Mouse (Mus musculus) heart, embryonic 11.5 days (tissue): ENCODE measurements around the gene Col4a6. TPM values are rescaled to one million over a fixed set of nuclear protein-coding genes. Genes with fewer than 3 reads are reported as not detected.

Source experiments
- ATAC-seq: fragments of 200-750 bp; cut with Nextera tagmentation; replicated peaks from 2 replicates; pipeline ENCODE4 v1.8.0; 2017; ENCODE audit warnings: moderate library complexity; ENCODE audit not compliant: insufficient number of reproducible peaks, low FRiP score, low TSS enrichment
- H3K27ac ChIP-seq: fragments of 300-500 bp; sonication (generic); 2 replicates; pipeline ENCODE4 v1.5.1; 2014; ENCODE audit warnings: mild to moderate bottlenecking, low read depth, low read length
- H3K27me3 ChIP-seq: fragments of 300-500 bp; sonication (generic); 2 replicates; pipeline ENCODE4 v1.6.1; 2014; ENCODE audit warnings: mild to moderate bottlenecking, low read length, mixed read lengths; ENCODE audit not compliant: control insufficient read depth, insufficient read depth
- H3K36me3 ChIP-seq: fragments of 300-500 bp; sonication (generic); 2 replicates; pipeline ENCODE4 v1.6.1; 2014; ENCODE audit warnings: mild to moderate bottlenecking, low read length, moderate library complexity, mixed read lengths; ENCODE audit not compliant: control insufficient read depth, insufficient read depth
- H3K4me1 ChIP-seq: fragments of 300-500 bp; sonication (generic); 2 replicates; pipeline ENCODE4 v1.6.1; 2014; ENCODE audit warnings: low read length; ENCODE audit not compliant: control insufficient read depth, insufficient read depth
- H3K4me2 ChIP-seq: fragments of 300-500 bp; sonication (generic); 2 replicates; pipeline ENCODE4 v1.6.1; 2014; ENCODE audit warnings: mild to moderate bottlenecking, moderate library complexity
- H3K4me3 ChIP-seq: fragments of 300-500 bp; sonication (generic); 2 replicates; pipeline ENCODE4 v1.5.1; 2014; ENCODE audit warnings: low read depth, low read length
- H3K9ac ChIP-seq: fragments of 300-500 bp; sonication (generic); 2 replicates; pipeline ENCODE4 v1.6.1; 2014; ENCODE audit warnings: mild to moderate bottlenecking, low read depth, low read length, moderate library complexity
- H3K9me3 ChIP-seq: fragments of 300-500 bp; sonication (generic); replicated peaks from 2 replicates; pipeline ENCODE4 v1.6.1; 2016; ENCODE audit warnings: low read length; ENCODE audit not compliant: control insufficient read depth
- WGBS: fragments of 180-500 bp; shearing (Covaris S2); extraction: QIAGEN DNeasy Blood & Tissue Kit; methylation state at CpG from one replicate; pipeline ENCODE4 v1.1.7; 2014; ENCODE audit not compliant: insufficient replicate concordance; 5-methylcytosine and 5-hydroxymethylcytosine counted together
- polyA plus RNA-seq: library from polyadenylated mRNA; unstranded; fragments of >200 nt; fragmentation: Nextera tagmentation; extraction: Ambion mirVana; gene quantifications from 2 replicates; pipeline ENCODE4 v1.2.1, GENCODE M21; 2014

The Col4a6 gene
- polyA plus RNA-seq, 1 experiment from 2014 or later = 5.6 TPM

GRCm38 (mm10) chrX:141316217-141316616, 157.7 kb downstream of the Col4a6 start:
- Histone ChIP-seq H3K27me3 (no peaks in the 10 kb centered on the region), H3K4me3 (no peak overlapping the region), H3K36me3 (no peaks in the 10 kb centered on the region), H3K4me1 (no peaks in the 10 kb centered on the region), H3K27ac (no peak overlapping the region), H3K9ac (no peak overlapping the region), H3K4me2 (no peak overlapping the region), H3K9me3 (no peaks in the 10 kb centered on the region)
- 54% methylated on average over 1 of the region's 1 CpGs for WGBS
- no peak for ATAC-seq

GRCm38 (mm10) chrX:141315795-141316194, 158.1 kb downstream of the Col4a6 start:
- no peaks in the 10 kb centered on the region for H3K27me3 ChIP-seq
- no peak overlapping the region for H3K4me3 ChIP-seq
- H3K36me3 ChIP-seq = no peaks in the 10 kb centered on the region
- no peak overlapping the region for H3K9ac ChIP-seq
- H3K27ac ChIP-seq = no peak overlapping the region
- no peak overlapping the region for H3K4me2 ChIP-seq
- WGBS = 45% methylated on average over 3 of the region's 3 CpGs
- ATAC-seq = no peak
- no peaks in the 10 kb centered on the region for H3K4me1 ChIP-seq
- no peaks in the 10 kb centered on the region for H3K9me3 ChIP-seq

- H3K36me3 ChIP-seq = no peaks in the 10 kb centered on the region
These were observed 181.0 kb downstream of the Col4a6 start for GRCm38 (mm10) chrX:141292702-141293462.

DNA sequence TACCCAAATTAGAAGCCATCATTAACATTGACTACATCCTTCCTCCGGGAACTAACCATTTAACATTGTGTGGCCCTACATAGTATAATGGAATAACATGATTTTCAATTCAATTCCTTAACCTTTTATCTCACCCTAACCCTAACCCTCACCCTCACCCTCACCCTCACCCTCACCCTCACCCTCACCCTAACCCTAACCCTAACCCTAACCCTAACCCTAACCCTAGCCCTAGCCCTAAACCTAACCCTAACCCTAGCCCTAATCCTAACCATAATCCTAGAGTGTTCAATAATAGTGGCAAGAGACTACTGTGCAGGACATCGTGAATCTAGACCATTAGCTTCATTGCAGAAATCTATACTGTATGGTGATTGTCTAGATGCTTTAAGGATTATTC, 197.5 kb downstream of the Col4a6 start:
- WGBS = 89% methylated on average over 2 of the region's 2 CpGs
- no peak overlapping the region for H3K4me3 ChIP-seq
- no peaks in the 10 kb centered on the region for H3K27me3 ChIP-seq
- H3K4me2 ChIP-seq = no peak overlapping the region
- no peaks in the 10 kb centered on the region for H3K36me3 ChIP-seq
- H3K9me3 ChIP-seq = no peaks in the 10 kb centered on the region
- no peak overlapping the region for H3K27ac ChIP-seq
- H3K4me1 ChIP-seq = no peaks in the 10 kb centered on the region
- ATAC-seq = no peak
- H3K9ac ChIP-seq = no peak overlapping the region

More at GRCm38 (mm10) chrX:141292702-141293462, 181.0 kb downstream of the Col4a6 start:
- 76% methylated on average over 3 of the region's 3 CpGs for WGBS
- no peak overlapping the region for H3K9ac ChIP-seq
- no peak overlapping the region for H3K27ac ChIP-seq
- H3K4me3 ChIP-seq = no peak overlapping the region
- no peaks in the 10 kb centered on the region for H3K27me3 ChIP-seq
- H3K4me1 ChIP-seq = no peaks in the 10 kb centered on the region
- H3K4me2 ChIP-seq = no peak overlapping the region
- H3K9me3 ChIP-seq = no peaks in the 10 kb centered on the region
- ATAC-seq = no peak

DNA sequence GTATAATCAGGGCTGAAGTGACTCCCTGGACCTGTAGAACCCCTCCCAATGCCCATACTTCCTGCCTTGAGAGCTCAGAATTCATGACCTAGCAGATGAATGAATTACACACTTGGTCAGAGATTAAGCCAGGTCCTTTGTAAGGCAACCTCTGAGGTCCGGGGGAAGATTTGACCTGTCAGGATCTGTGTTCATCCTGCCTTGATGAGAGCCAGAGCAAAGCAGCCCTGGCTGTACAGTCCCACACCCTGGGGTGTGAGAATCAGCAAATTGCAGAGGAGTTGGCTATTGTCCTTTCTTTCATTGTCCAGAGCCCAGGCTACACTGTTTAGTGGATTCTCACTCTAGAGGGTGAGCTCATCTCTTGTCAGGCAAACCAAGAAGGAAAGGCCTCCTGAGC, 207.9 kb downstream of the Col4a6 start:
- no peak for ATAC-seq
- Histone ChIP-seq H3K27me3 (peaks cover 2% of the 10 kb centered on the region; the same call in 1 of the 2 replicates), H3K9ac (no peak overlapping the region), H3K9me3 (no peaks in the 10 kb centered on the region), H3K27ac (no peak overlapping the region), H3K4me2 (no peak overlapping the region), H3K36me3 (no peaks in the 10 kb centered on the region), H3K4me1 (no peaks in the 10 kb centered on the region), H3K4me3 (no peak overlapping the region)
- 33% methylated on average over 1 of the region's 1 CpGs for WGBS

GRCm38 (mm10) chrX:141249636-141250035, 224.2 kb downstream of the Col4a6 start:
- no peaks in the 10 kb centered on the region for H3K4me1 ChIP-seq
- no peak overlapping the region for H3K27ac ChIP-seq
- no peak overlapping the region for H3K4me2 ChIP-seq
- no peak overlapping the region for H3K4me3 ChIP-seq
- no peaks in the 10 kb centered on the region for H3K27me3 ChIP-seq
- no peaks in the 10 kb centered on the region for H3K36me3 ChIP-seq
- WGBS = 73% methylated on average over 1 of the region's 1 CpGs
- no peak overlapping the region for H3K9ac ChIP-seq
- no peaks in the 10 kb centered on the region for H3K9me3 ChIP-seq
- ATAC-seq = no peak

GRCm38 (mm10) chrX:141236564-141237333, 237.1 kb downstream of the Col4a6 start:
- Histone ChIP-seq H3K9ac (no peak overlapping the region), H3K4me2 (no peak overlapping the region), H3K36me3 (no peaks in the 10 kb centered on the region), H3K27me3 (no peaks in the 10 kb centered on the region), H3K27ac (no peak overlapping the region), H3K4me1 (no peaks in the 10 kb centered on the region), H3K9me3 (no peaks in the 10 kb centered on the region), H3K4me3 (no peak overlapping the region)
- ATAC-seq = no peak
- 47% methylated on average over 2 of the region's 2 CpGs for WGBS

DNA sequence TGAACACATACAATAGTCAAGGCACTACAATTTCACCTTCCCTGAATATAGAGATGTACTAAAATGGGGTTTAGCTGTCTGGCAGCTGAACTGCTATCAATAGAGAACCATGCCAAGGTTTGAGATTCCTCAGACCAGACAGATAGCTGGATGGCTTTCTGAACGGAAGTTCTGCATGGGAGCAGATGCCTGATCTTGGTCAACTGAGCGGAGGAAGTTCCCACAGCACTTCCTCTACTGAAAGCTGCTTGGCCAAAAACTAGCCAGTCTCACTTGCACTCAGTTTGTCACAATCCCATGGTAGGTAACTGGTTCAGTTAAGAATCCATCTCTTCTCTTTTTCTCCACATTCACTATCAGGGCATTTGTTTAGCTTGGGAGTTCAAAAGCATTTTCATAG, 245.7 kb downstream of the Col4a6 start:
- H3K4me1 ChIP-seq = no peaks in the 10 kb centered on the region
- H3K9ac ChIP-seq = no peak overlapping the region
- H3K4me3 ChIP-seq = no peak overlapping the region
- no peaks in the 10 kb centered on the region for H3K36me3 ChIP-seq
- H3K9me3 ChIP-seq = no peaks in the 10 kb centered on the region
- no peak overlapping the region for H3K27ac ChIP-seq
- 62% methylated on average over 2 of the region's 2 CpGs for WGBS
- H3K27me3 ChIP-seq = no peaks in the 10 kb centered on the region
- H3K4me2 ChIP-seq = no peak overlapping the region
- ATAC-seq = no peak
